ENCODE assay signal across 28 mouse cellular contexts in genomic region chr7:73682756-73683155, GRCm38 (mm10). TPM values are rescaled to one million over a fixed set of nuclear protein-coding genes. Genes with fewer than 3 reads are reported as not detected.
DNase-seq lines count a peak whose midpoint lies in the region; ATAC-seq and TF ChIP-seq lines count a peak whose summit lies in the region.
"Had no signal": no experiment of that assay in that cellular context is flagged by ENCODE, and none has a peak within 500 bp of the region (broad histone marks: within the 10 kb centered on the region; RNA-seq: fewer than 3 reads in every experiment).

No protein-coding gene starts in this region.

- no peak for TF ChIP-seq POLR2A in brain, embryonic 14.5 days (IDR thresholded peaks at IDR 0.05; ENCODE audit: borderline replicate concordance, extremely low read depth, insufficient read depth, insufficient read length, poor library complexity, severe bottlenecking)

- H3K4me1 ChIP-seq in forebrain, embryonic 14.5 days (ENCODE audit: control insufficient read depth, insufficient read depth, low read length) = no peaks in the 10 kb centered on the region
- 0 out of 2 replicates have a peak, but pooled peaks cover 5% of the 10 kb centered on the region for H3K4me1 ChIP-seq in forebrain, embryonic 13.5 days
- peaks cover 22% of the 10 kb centered on the region for H3K4me1 ChIP-seq in midbrain, embryonic 10.5 days
- peaks cover 11% of the 10 kb centered on the region for H3K4me1 ChIP-seq in midbrain, embryonic 13.5 days (replicated peaks)
- H3K4me1 ChIP-seq: heart, embryonic 15.5 days; limb, embryonic 15.5 days had no signal

- no peaks in the 10 kb centered on the region for H3K27me3 ChIP-seq in forebrain, embryonic 14.5 days (replicated peaks; ENCODE audit: control insufficient read depth, insufficient read depth, low read length)
- H3K27me3 ChIP-seq in forebrain, embryonic 13.5 days = no peaks in the 10 kb centered on the region
- no peaks in the 10 kb centered on the region for H3K27me3 ChIP-seq in midbrain, embryonic 10.5 days (ENCODE audit: low read depth, poor library complexity, severe bottlenecking)
- H3K27me3 ChIP-seq in midbrain, embryonic 13.5 days = no peaks in the 10 kb centered on the region
- H3K27me3 ChIP-seq: heart, embryonic 15.5 days; limb, embryonic 15.5 days; midbrain, embryonic 12.5 days; Patski had no signal

- no peak overlapping the region for H3K4me2 ChIP-seq in forebrain, embryonic 14.5 days (ENCODE audit: low read length)
- no peak overlapping the region for H3K4me2 ChIP-seq in forebrain, embryonic 13.5 days
- no peak overlapping the region for H3K4me2 ChIP-seq in midbrain, embryonic 13.5 days (replicated peaks)
- H3K4me2 ChIP-seq: heart, embryonic 15.5 days; limb, embryonic 15.5 days; lung, embryonic 14.5 days; midbrain, embryonic 12.5 days had no signal

- H3K36me3 ChIP-seq in forebrain, embryonic 14.5 days (ENCODE audit: control insufficient read depth, insufficient read depth, low read length) = no peaks in the 10 kb centered on the region
- H3K36me3 ChIP-seq in forebrain, embryonic 13.5 days (ENCODE audit: poor library complexity, severe bottlenecking) = no peaks in the 10 kb centered on the region
- no peaks in the 10 kb centered on the region for H3K36me3 ChIP-seq in midbrain, embryonic 10.5 days
- H3K36me3 ChIP-seq in midbrain, embryonic 13.5 days = no peaks in the 10 kb centered on the region
- H3K36me3 ChIP-seq: forebrain, embryonic 10.5 days; heart, embryonic 15.5 days; limb, embryonic 15.5 days; midbrain, embryonic 12.5 days had no signal

- no peaks in the 10 kb centered on the region for H3K9me3 ChIP-seq in forebrain, embryonic 14.5 days (replicated peaks; ENCODE audit: control insufficient read depth, low read length)
- H3K9me3 ChIP-seq in forebrain, embryonic 13.5 days (replicated peaks) = no peaks in the 10 kb centered on the region
- H3K9me3 ChIP-seq in midbrain, embryonic 10.5 days (replicated peaks) = no peaks in the 10 kb centered on the region
- no peaks in the 10 kb centered on the region for H3K9me3 ChIP-seq in midbrain, embryonic 13.5 days
- H3K9me3 ChIP-seq: forebrain, embryonic 10.5 days; heart, embryonic 15.5 days; limb, embryonic 15.5 days; midbrain, embryonic 12.5 days had no signal

- 39% methylated on average over 5 of the region's 5 CpGs for WGBS in forebrain, embryonic 14.5 days
- WGBS in forebrain, embryonic 13.5 days = 30% methylated on average over 5 of the region's 5 CpGs
- WGBS in midbrain, embryonic 10.5 days = 24% methylated on average over 5 of the region's 5 CpGs
- 10% methylated on average over 5 of the region's 5 CpGs for WGBS in midbrain, embryonic 13.5 days

- peak; percentile 23 for DNase-seq in forebrain, embryonic 14.5 days (ENCODE audit: low spot score)
- DNase-seq in midbrain, embryonic 10.5 days (ENCODE audit: low spot score) = peak; percentile 23
- peak; percentile 62 for DNase-seq in brain, embryonic 14.5 days (ENCODE audit: low read depth)
- no peak for DNase-seq in right cerebral cortex, postnatal 36 days (ENCODE audit: low spot score in 2 of 2)
- DNase-seq in urinary bladder, adult 18-20 months (ENCODE audit: low spot score in 2 of 2) = no peak
- DNase-seq: adrenal gland, adult 2 months; cerebellum, adult 18-20 months; cerebellum, postnatal 14 days; gastrocnemius, adult 2 months; heart, postnatal 36 days; kidney, adult 18-20 months; kidney, postnatal 4 days; left cerebral cortex, postnatal 4 days; lung, embryonic 14.5 days; lung, postnatal 36 days; thymus, adult 2 months; thymus, postnatal 4 days had no signal

- no peak overlapping the region for H3K4me3 ChIP-seq in forebrain, embryonic 14.5 days (ENCODE audit: low read depth, low read length)
- H3K4me3 ChIP-seq in forebrain, embryonic 13.5 days = no peak overlapping the region
- no peak overlapping the region for H3K4me3 ChIP-seq in midbrain, embryonic 10.5 days
- no peak overlapping the region for H3K4me3 ChIP-seq in midbrain, embryonic 13.5 days (replicated peaks)
- H3K4me3 ChIP-seq: forebrain, embryonic 10.5 days; gastrocnemius, adult 2 months; heart, embryonic 15.5 days; left cerebral cortex, adult 2 months; limb, embryonic 15.5 days; midbrain, embryonic 12.5 days had no signal

- TF ChIP-seq CTCF in brain, embryonic 14.5 days (IDR thresholded peaks at IDR 0.05; ENCODE audit: borderline replicate concordance, extremely low read depth, insufficient read depth, insufficient read length) = no peak

- no peak overlapping the region for H3K27ac ChIP-seq in forebrain, embryonic 14.5 days (ENCODE audit: low read depth, low read length)
- H3K27ac ChIP-seq in forebrain, embryonic 13.5 days = no peak overlapping the region
- H3K27ac ChIP-seq in midbrain, embryonic 10.5 days (replicated peaks) = peak overlapping the region; percentile 61; the same call in 1 of the 2 replicates
- H3K27ac ChIP-seq in midbrain, embryonic 13.5 days = no peak overlapping the region
- H3K27ac ChIP-seq: forebrain, embryonic 10.5 days; gastrocnemius, adult 2 months; heart, embryonic 15.5 days; left cerebral cortex, adult 2 months; limb, embryonic 15.5 days; liver, embryonic 14.5 days; midbrain, embryonic 12.5 days; stomach, postnatal 0 days had no signal

- ATAC-seq in forebrain, embryonic 14.5 days = no peak
- ATAC-seq in forebrain, embryonic 13.5 days = no peak
- no peak for ATAC-seq in midbrain, embryonic 13.5 days
- ATAC-seq: inflammation-experienced regulatory T-cells, adult 6 months; Patski had no signal

- no peak overlapping the region for H3K9ac ChIP-seq in forebrain, embryonic 14.5 days (ENCODE audit: low read length)
- H3K9ac ChIP-seq in forebrain, embryonic 13.5 days = no peak overlapping the region
- no peak overlapping the region for H3K9ac ChIP-seq in midbrain, embryonic 13.5 days (replicated peaks)
- H3K9ac ChIP-seq: heart, embryonic 15.5 days; limb, embryonic 15.5 days; liver, embryonic 14.5 days; lung, embryonic 14.5 days; midbrain, embryonic 12.5 days had no signal

RNA-seq across cellular contexts. Expression of gene Fam174b, which starts 57.3 kb away (rescaled TPM):
- 13.2 and 22.6 TPM in 2 replicates for polyA plus RNA-seq in forebrain, embryonic 14.5 days (2014; fragmentation: Nextera tagmentation; extraction: Ambion mirVana)
- 15.9 and 16.7 TPM in 2 replicates for polyA plus RNA-seq in forebrain, embryonic 13.5 days (2015; fragmentation: Nextera tagmentation; extraction: Ambion mirVana)
- polyA plus RNA-seq in midbrain, embryonic 10.5 days (2016; fragmentation: Nextera tagmentation; extraction: Ambion mirVana) = 21.6 and 25.7 TPM in 2 replicates
- 24.5 and 27.1 TPM in 2 replicates for polyA plus RNA-seq in midbrain, embryonic 13.5 days (2015; fragmentation: Nextera tagmentation; extraction: Ambion mirVana)
- polyA plus RNA-seq in brain, embryonic 14.5 days (2012; rRNA removed) = 15.5 and 23.7 TPM in 2 replicates

Comparison
In these comparisons a context has a peak if more than half of its experiments do, and no peak if none do; other contexts are left out.
1. DNase-seq: peak in forebrain, embryonic 14.5 days (single experiment), midbrain, embryonic 10.5 days (single experiment) and brain, embryonic 14.5 days (single experiment); none in right cerebral cortex, postnatal 36 days (0 of 2) and urinary bladder, adult 18-20 months (0 of 2).